Mouse (Mus musculus) CH12.LX (cell line): ENCODE data around the gene Vwde. TPM values are rescaled to one million over a fixed set of nuclear protein-coding genes. Genes with fewer than 3 reads are reported as not detected.

Experiments used
- DNase-seq: peaks from one replicate; pipeline ENCODE4 v3.0.0-alpha.2; 2013; ENCODE audit errors: extremely low read depth
- H3K27ac ChIP-seq: 2 replicates; pipeline ENCODE4 v1.5.1; 2012; ENCODE audit warnings: low read depth, mild to moderate bottlenecking, control low read depth, moderate library complexity; ENCODE audit not compliant: insufficient read depth
- H3K27me3 ChIP-seq: replicated peaks from 2 replicates; pipeline ENCODE3; 2012; ENCODE audit warnings: inconsistent platforms
- H3K36me3 ChIP-seq, 2 experiments: replicated peaks in 1 of 2; 2 replicates each; pipeline versions ENCODE3 to v1.6.1; 2012; ENCODE audit warnings: inconsistent platforms in 1 of 2, low read length in 1 of 2, mild to moderate bottlenecking in 1 of 2, mixed read lengths in 1 of 2, moderate library complexity in 1 of 2; ENCODE audit not compliant: control insufficient read depth in 1 of 2, insufficient read depth in 1 of 2
- H3K4me1 ChIP-seq, 2 experiments: 2 replicates each; pipeline ENCODE4 v1.6.1; 2012; ENCODE audit warnings: inconsistent platforms in 1 of 2, moderate library complexity in 1 of 2; ENCODE audit not compliant: insufficient read depth in 2 of 2, control insufficient read depth in 1 of 2
- H3K4me2 ChIP-seq: 2 replicates; pipeline ENCODE4 v1.6.1; 2012; ENCODE audit warnings: low read depth, mild to moderate bottlenecking, control low read depth; ENCODE audit not compliant: poor library complexity, insufficient read depth, severe bottlenecking
- H3K4me3 ChIP-seq, 3 experiments: fragments of 150-350 bp in 1 of 3; sonication (generic) in 1 of 3; replicated peaks in 1 of 3; 2 replicates each; pipeline versions ENCODE3 to v1.5.1; 2011 to 2012; ENCODE audit warnings: low read depth in 2 of 3, low read length in 2 of 3, mild to moderate bottlenecking in 2 of 3, moderate library complexity in 2 of 3, control low read depth in 1 of 3, improper control_type of control experiment in 1 of 3, inconsistent platforms in 1 of 3, mixed read lengths in 1 of 3; ENCODE audit not compliant: poor library complexity in 1 of 3
- H3K79me2 ChIP-seq: replicated peaks from 2 replicates; pipeline ENCODE4 v1.6.1; 2012; ENCODE audit warnings: mild to moderate bottlenecking, moderate library complexity; ENCODE audit not compliant: control insufficient read depth, poor library complexity, insufficient read depth, severe bottlenecking; ENCODE audit errors: extremely low read depth
- H3K9ac ChIP-seq: 2 replicates; pipeline ENCODE4 v1.6.1; 2012; ENCODE audit warnings: low read depth, mild to moderate bottlenecking, control low read depth, moderate library complexity; ENCODE audit not compliant: insufficient read depth
- H3K9me3 ChIP-seq: replicated peaks from 2 replicates; pipeline ENCODE3; 2012; ENCODE audit warnings: low read length, inconsistent platforms, mixed read lengths
- BHLHE40 ChIP-seq: IDR thresholded peaks from 2 replicates; pipeline ENCODE4 v1.6.1; 2011; ENCODE audit warnings: mild to moderate bottlenecking, low read depth, low read length, improper control_type of control experiment
- CHD1 ChIP-seq: IDR thresholded peaks from 2 replicates; pipeline ENCODE4 v1.6.1; 2012; ENCODE audit warnings: low read depth, low read length, improper control_type of control experiment, inconsistent platforms
- CHD2 ChIP-seq: IDR thresholded peaks from 2 replicates; pipeline ENCODE4 v1.6.1; 2011; ENCODE audit warnings: low read length, improper control_type of control experiment
- CTCF ChIP-seq, 2 experiments: IDR thresholded peaks in 1 of 2; conservative IDR thresholded peaks in 1 of 2; 2 replicates each; pipeline ENCODE4 v1.5.1; 2011 to 2012; ENCODE audit warnings: low read depth in 2 of 2, low read length in 2 of 2, improper control_type of control experiment in 1 of 2, inconsistent platforms in 1 of 2, mild to moderate bottlenecking in 1 of 2, moderate library complexity in 1 of 2
- HCFC1 ChIP-seq: IDR thresholded peaks from 2 replicates; pipeline ENCODE4 v1.6.1; 2012; ENCODE audit warnings: low read depth, mild to moderate bottlenecking, inconsistent platforms, low read length, improper control_type of control experiment
- IRF4 ChIP-seq: IDR thresholded peaks from 2 replicates; pipeline ENCODE4 v1.6.1; 2014; ENCODE audit warnings: low read depth, mild to moderate bottlenecking, inconsistent platforms, low read length, improper control_type of control experiment
- JUN ChIP-seq: IDR thresholded peaks from 2 replicates; pipeline ENCODE4 v1.6.1; 2011; ENCODE audit warnings: low read depth, mild to moderate bottlenecking, low read length, improper control_type of control experiment, moderate library complexity; ENCODE audit not compliant: insufficient read depth
- PAX5 ChIP-seq: IDR thresholded peaks from 2 replicates; pipeline ENCODE4 v1.6.1; 2012; ENCODE audit warnings: low read length, inconsistent platforms, mixed read lengths
- RAD21 ChIP-seq: IDR thresholded peaks from 2 replicates; pipeline ENCODE4 v1.6.1; 2011; ENCODE audit warnings: low read depth, mild to moderate bottlenecking, low read length, improper control_type of control experiment, moderate library complexity
- RCOR1 ChIP-seq: conservative IDR thresholded peaks from 2 replicates; pipeline ENCODE4 v1.6.1; 2012; ENCODE audit warnings: low read depth, mild to moderate bottlenecking, inconsistent platforms, low read length, improper control_type of control experiment
- SMC3 ChIP-seq: IDR thresholded peaks from 2 replicates; pipeline ENCODE4 v1.6.1; 2011; ENCODE audit warnings: low read depth, low read length, improper control_type of control experiment
- ZC3H11A ChIP-seq: IDR thresholded peaks from 2 replicates; pipeline ENCODE4 v1.6.1; 2012; ENCODE audit warnings: low read depth, mild to moderate bottlenecking, inconsistent platforms, low read length, improper control_type of control experiment
- ZMIZ1 ChIP-seq: IDR thresholded peaks from 2 replicates; pipeline ENCODE4 v1.6.1; 2012; ENCODE audit warnings: low read depth, mild to moderate bottlenecking, inconsistent platforms, low read length, improper control_type of control experiment
- ZNF384 ChIP-seq: IDR thresholded peaks from 2 replicates; pipeline ENCODE4 v1.6.1; 2012; ENCODE audit warnings: low read depth, low read length, improper control_type of control experiment, inconsistent platforms
- dilution Hi-C: fragments of 300-500 bp; cut with MboI; formaldehyde crosslinking; loops from 2 replicates; pipeline ENCODE4 v1.14.3; 2020; ENCODE audit warnings: low sequenced_read_pairs; ENCODE audit not compliant: extremely low pct_unique_long_range_greater_than_20kb, extremely low pct_ligation_motif_present
- in situ Hi-C: fragments of 300-500 bp; cut with MboI; formaldehyde crosslinking; loops from 3 replicates; pipeline ENCODE4 v1.14.3; 2019; ENCODE audit warnings: low sequenced_read_pairs, low pct_ligation_motif_present, low pct_unique_long_range_greater_than_20kb, mixed read lengths
- polyA plus RNA-seq: library from polyadenylated mRNA; unstranded; fragments of >175 nt; gene quantifications from 2 replicates; pipeline ENCODE4 v1.2.1, GENCODE M21; 2012; ENCODE audit warnings: low read depth; ENCODE audit not compliant: insufficient read length
- total RNA-seq, 2 experiments: library from RNA; depleted of rRNA; stranded (reverse); fragments of 300-350 nt in 1 of 2; fragments of >200 nt in 1 of 2; gene quantifications; 2 replicates each; pipeline ENCODE4 v1.2.3; 2012 to 2014

The Vwde gene
- total and polyA plus RNA-seq, 3 experiments, result not detected

DNA sequence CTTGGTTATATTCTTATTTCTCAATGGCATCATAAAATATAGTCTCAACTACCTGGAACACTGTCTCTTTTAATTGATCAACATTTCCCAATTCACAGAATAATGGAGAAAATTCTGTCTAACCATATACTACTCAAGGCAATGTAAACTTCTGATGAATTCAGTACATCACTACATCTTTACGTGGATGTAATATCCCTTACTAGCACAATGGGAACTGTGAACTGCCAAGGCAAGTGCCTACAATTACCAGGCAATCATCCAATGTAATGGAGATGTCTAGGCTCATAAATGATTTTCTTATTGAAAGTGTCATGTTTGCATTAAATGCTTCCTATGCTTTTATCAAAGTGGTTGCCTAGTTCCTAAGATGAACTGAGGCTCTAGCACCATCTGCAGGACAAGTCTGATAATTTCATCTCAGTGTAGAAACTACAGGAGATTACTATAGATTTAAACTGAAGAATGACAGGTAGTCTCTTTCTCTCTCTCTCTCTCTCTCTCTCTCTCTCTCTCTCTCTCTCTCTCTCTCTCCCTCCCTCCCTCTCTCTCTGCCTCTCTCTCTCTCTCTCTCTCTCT is 72.6 kb downstream of the Vwde start:
- in situ Hi-C loops, result no loop called here
- DNase-seq, result peak; percentile 48
- Histone ChIP-seq H3K27ac (no peak overlapping the region), H3K9ac (no peak overlapping the region), H3K9me3 (peaks cover 6% of the 10 kb centered on the region), H3K4me3 (no peak overlapping the region), H3K79me2 (no peaks in the 10 kb centered on the region), H3K4me1 (no peaks in the 10 kb centered on the region), H3K36me3 (no peaks in the 10 kb centered on the region), H3K27me3 (no peaks in the 10 kb centered on the region), H3K4me2 (no peak overlapping the region)
- TF ChIP-seq HCFC1, result no peak
- no peak for TF ChIP-seq CHD1
- TF ChIP-seq IRF4, result no peak
- TF ChIP-seq ZNF384, result no peak
- 0 out of 2 replicates have a peak, but pooled peaks have one; percentile 15 for TF ChIP-seq ZC3H11A
- no peak for TF ChIP-seq CHD2
- TF ChIP-seq SMC3, result peak; percentile 73
- peak; percentile 87 for TF ChIP-seq RAD21
- peak in 1 of 2 experiments; percentile 73; a peak in 2 of 4 replicates for TF ChIP-seq CTCF (conservative IDR thresholded peaks at IDR 0.05 in 1 of 2, IDR thresholded peaks at IDR 0.05 in 1 of 2; ENCODE audit: low read depth in 2 of 2, low read length in 2 of 2)
- TF ChIP-seq RCOR1, result no peak
- TF ChIP-seq PAX5, result no peak
- dilution Hi-C loops, result no loop called here

GRCm38 (mm10) chr6:13137255-13137654 is 87.5 kb downstream of the Vwde start:
- Histone ChIP-seq H3K4me2 (no peak overlapping the region), H3K79me2 (no peaks in the 10 kb centered on the region), H3K4me3 (no peak overlapping the region), H3K27ac (no peak overlapping the region), H3K36me3 (no peaks in the 10 kb centered on the region), H3K4me1 (no peaks in the 10 kb centered on the region), H3K27me3 (no peaks in the 10 kb centered on the region), H3K9ac (no peak overlapping the region), H3K9me3 (no peaks in the 10 kb centered on the region)
- TF ChIP-seq ZNF384, result no peak
- no peak for TF ChIP-seq JUN
- dilution Hi-C loops (no loop called here), in situ Hi-C loops (loop anchor here (25.0 kb wide), 1 partner anchor 800 kb away; no protein-coding TSS in a partner anchor)
- no peak for DNase-seq

DNA sequence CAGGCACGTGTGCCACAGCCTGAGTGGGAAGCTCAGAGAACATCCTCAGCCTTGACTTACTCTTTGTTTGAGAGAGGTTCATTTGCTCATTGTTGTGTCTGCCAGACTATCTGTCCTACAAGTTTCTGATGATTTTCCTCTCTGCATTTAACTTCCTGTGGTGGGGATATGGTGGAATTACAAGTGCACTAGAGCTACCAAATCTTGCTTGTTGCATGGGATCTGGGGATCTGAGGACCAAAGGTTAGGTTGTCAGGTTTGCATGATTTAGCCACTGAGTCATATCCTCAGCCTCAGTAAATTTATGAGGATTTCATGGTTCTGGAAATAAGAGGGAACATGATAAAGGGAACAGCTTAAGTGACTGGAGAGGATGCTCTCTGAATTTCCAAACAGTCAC is 116.1 kb downstream of the Vwde start:
- dilution Hi-C loops (no loop called here), in situ Hi-C loops (no loop called here)
- Histone ChIP-seq H3K27ac (no peak overlapping the region), H3K4me1 (no peaks in the 10 kb centered on the region), H3K36me3 (no peaks in the 10 kb centered on the region), H3K4me2 (no peak overlapping the region), H3K27me3 (no peaks in the 10 kb centered on the region), H3K9ac (no peak overlapping the region), H3K79me2 (no peaks in the 10 kb centered on the region), H3K4me3 (no peak overlapping the region), H3K9me3 (no peaks in the 10 kb centered on the region)
- TF ChIP-seq BHLHE40, result no peak
- TF ChIP-seq ZMIZ1, result no peak
- DNase-seq, result no peak

Other genes starting within 250 kb of the Vwde start
- gene Tmem106b, start 155.2 kb downstream of the Vwde start, total RNA-seq (2012; rRNA removed), result 17.1 and 19.8 TPM in 2 replicates
- gene Tmem106b, start 155.2 kb downstream of the Vwde start, total RNA-seq (2014; rRNA removed), result 23.1 and 28.4 TPM in 2 replicates
- 23.3 and 25.0 TPM in 2 replicates for gene Tmem106b, start 155.2 kb downstream of the Vwde start, polyA plus RNA-seq